Mouse (Mus musculus): Measurements from ENCODE around the gene 4921524J17Rik.

DNA sequence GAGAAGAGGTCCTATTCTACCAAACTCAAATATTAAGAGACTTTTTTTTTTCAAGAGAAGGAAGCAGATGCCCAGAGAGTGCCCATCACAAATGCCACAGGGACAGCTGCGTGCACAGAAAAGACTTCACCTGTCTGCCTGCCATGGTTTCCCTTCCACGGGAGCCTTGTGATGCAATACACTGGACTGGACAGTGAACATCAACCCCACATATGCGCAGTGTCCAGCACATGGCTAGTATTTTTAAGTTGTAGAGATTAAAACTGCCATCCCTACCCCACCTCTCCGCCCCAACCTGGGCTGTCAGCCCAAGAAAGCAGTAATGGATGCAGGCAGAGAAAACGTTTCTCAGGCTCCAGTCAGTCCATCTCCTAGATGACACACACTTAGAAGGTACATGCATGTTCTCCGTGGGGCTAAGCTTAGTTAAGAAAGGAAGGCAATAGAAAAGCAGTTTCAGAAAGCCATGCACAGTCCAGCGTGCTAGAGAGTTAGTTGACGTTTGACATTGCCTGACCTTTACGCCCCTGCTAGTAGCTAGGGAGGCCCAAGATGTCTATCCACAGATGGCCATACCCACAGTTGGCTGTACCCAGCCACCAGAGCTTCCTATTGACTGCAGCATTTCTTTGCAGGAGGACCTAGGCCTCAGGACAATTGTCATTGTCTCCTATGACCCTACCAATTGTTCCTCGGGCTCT, 52.4 kb downstream of the 4921524J17Rik start:
- TF ChIP-seq POLR2A (IDR thresholded peaks at IDR 0.05; ENCODE audit: borderline replicate concordance, low read depth, low read length) (no peak), CTCF (IDR thresholded peaks at IDR 0.05; ENCODE audit: low read depth, low read length) (no peak)
